Comparison of ENCODE assay signal across 8 mouse cellular contexts in genomic region chr11:96581604-96582384, GRCm38 (mm10).
DNase-seq lines count a peak whose midpoint lies in the region; ATAC-seq lines count a peak whose summit lies in the region.

No protein-coding gene starts in this region.

- DNase-seq in heart, adult 11 months, result peak; percentile 75
- no peak for DNase-seq in heart, adult 9 months (ENCODE audit: low spot score in 2 of 2)
- peak; percentile 60 for DNase-seq in A20 (ENCODE audit: low read depth, low spot score)
- peak; percentile 38 for DNase-seq in lung, postnatal 36 days
- peak; percentile 45 for DNase-seq in thymus, postnatal 25 days
- DNase-seq in left cerebral cortex, postnatal 14 days (ENCODE audit: low spot score in 2 of 2), result no peak

- intact Hi-C loops in left cerebral cortex, postnatal 14 days (cut with DNase I), result no loop called here

- peak; percentile 75 for ATAC-seq in activated CD4-positive, CD25-positive, alpha-beta regulatory T cell, adult 4 months
- peak; percentile 68 to 71; a peak in 3 of 4 replicates for ATAC-seq in hematopoietic stem cell, adult 5-6 weeks (replicated peaks in 1 of 2; ENCODE audit: insufficient read depth in 1 of 2, low FRiP score in 2 of 2, low TSS enrichment in 1 of 2, low read depth in 1 of 2, poor library complexity in 2 of 2, severe bottlenecking in 2 of 2)

Comparison
In these comparisons a context has a peak if more than half of its experiments do, and no peak if none do; other contexts are left out.
1. DNase-seq: peak in heart, adult 11 months (single experiment), A20 (single experiment), lung, postnatal 36 days (single experiment) and thymus, postnatal 25 days (single experiment); none in heart, adult 9 months (0 of 2) and left cerebral cortex, postnatal 14 days (0 of 2).